Mouse (Mus musculus) bone marrow, adult 2 months (tissue): ENCODE data around the gene Gm765.

Source experiments
- CTCF ChIP-seq: fragments of 200-500 bp; IDR thresholded peaks from 2 replicates; pipeline ENCODE4 v1.5.1; 2011; ENCODE audit warnings: low read length, control low read depth; ENCODE audit not compliant: control insufficient read depth, insufficient read depth
- POLR2A ChIP-seq: fragments of 200-500 bp; IDR thresholded peaks from 2 replicates; pipeline ENCODE4 v1.6.1; 2011; ENCODE audit warnings: low read depth, mild to moderate bottlenecking, control low read depth, low read length, borderline replicate concordance; ENCODE audit not compliant: control insufficient read depth

GRCm38 (mm10) chr6:98198706-98199105 lies 143.8 kb downstream of the Gm765 start:
- TF ChIP-seq CTCF: no peak
- TF ChIP-seq POLR2A: no peak
